Mouse (Mus musculus) thymus, postnatal 10 days (tissue): ENCODE measurements around the gene Olfr1201.

Source experiments
- DNase-seq, 2 experiments: peaks; one replicate each; pipeline ENCODE4 v3.0.0; 2021; ENCODE audit warnings: low spot score in 2 of 2

Olfr1201 gene

DNA sequence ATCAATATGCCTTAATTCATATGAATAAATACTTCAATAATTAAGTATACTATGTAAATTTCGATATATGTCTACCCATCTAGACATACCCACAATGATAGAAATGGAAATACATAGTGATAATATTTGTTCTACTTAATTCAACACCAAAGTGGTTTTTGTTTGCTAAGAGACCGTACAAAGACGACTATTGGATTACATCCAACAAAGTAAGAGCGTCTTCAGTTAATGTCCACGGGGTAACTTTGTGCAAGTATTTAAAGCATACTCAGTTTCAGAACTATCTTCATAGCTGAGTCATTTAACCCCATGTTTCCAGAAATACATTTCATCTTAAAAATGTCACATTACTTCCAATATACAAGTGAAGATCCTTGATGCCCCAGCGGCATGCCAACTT is at the start of gene Olfr1201:
Gene Olfr1201 (plus strand): TSS at position 301 of the 400 bp plus-strand sequence.
- DNase-seq = no peak

DNA sequence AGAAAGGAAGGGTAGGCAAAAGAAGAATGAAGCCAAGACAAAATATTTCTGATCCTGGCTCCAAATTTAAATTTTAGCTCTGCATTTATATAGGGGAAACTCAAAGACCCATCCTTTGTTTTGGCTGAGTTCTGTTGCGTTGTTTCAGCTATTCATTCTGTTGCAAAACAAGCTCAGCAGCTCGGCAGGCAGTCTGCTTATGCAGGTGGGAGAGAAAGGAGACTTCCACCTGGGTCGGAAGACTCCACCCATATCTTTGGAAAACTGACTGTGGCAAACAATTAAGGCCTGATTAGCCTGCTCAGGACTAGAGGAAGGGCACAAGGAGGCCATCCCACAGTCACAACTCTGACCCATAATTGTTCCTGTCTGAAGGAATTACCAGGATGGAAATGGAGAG is 49.5 kb upstream of the Olfr1201 start:
- DNase-seq = no peak

DNA sequence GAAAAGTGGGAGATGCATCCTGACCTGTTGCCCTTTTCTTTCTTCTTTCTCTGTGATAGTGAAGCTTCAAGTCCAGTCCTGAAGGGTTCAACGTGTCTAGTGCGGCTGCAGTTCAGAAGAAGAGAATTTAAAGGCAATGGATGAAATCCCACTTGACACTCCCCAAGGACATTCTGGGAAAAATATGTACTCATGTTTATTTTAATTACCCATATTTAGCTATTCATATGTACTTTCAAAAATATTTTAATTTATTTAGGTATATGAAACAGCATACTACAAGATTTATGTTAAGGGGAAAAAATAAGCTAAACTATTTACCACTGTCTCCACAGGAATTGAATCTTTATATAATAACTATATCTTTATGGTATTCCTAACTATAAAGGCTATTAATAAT is 41.6 kb upstream of the Olfr1201 start, which contains the start of gene Olfr1198:
Gene Olfr1198 (minus strand): TSS at position 101 of the 400 bp plus-strand sequence.
- DNase-seq = no peak

DNA sequence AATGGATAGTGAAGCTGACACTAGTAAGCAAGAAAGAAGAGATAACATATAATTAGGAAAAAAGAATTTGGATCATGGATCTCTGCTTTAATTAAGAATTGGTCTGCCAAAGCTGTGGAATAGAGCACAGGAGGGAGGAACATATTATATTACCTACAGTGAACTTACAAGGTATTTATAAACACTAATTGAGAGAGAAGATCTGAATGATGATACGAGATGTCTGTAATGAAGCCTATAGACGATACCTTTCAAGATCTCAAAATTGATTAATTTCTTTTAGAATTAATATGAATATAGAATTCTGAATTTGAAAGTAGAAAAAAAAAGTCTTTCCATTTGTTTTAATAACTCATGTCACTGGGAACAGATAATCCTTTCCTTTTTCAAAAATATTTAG is 32.5 kb upstream of the Olfr1201 start, which contains the start of gene Olfr1199:
Gene Olfr1199 (minus strand): TSS at position 101 of the 400 bp plus-strand sequence.
- DNase-seq = no peak

DNA sequence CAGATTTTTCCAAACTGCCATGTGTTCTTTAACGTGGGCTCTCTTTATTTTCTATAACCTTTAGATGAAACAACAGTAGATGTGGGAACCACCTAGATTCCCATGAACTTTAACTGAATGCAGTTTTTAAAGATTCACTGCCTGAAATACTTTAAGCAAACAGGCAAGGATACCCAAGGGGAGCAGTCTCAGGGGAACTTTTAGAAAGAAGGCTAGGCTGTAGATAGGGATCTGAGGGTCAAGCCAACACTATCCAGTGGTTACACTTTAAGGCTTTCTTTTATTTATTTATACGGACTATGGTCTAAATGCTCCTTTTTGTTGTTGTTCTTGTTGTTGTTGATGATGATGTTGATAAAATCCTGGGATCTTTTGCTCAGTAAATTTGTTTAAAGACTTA is 22.4 kb upstream of the Olfr1201 start, which contains the start of gene Olfr1200:
Gene Olfr1200 (minus strand): TSS at position 101 of the 400 bp plus-strand sequence.
- no peak for DNase-seq

DNA sequence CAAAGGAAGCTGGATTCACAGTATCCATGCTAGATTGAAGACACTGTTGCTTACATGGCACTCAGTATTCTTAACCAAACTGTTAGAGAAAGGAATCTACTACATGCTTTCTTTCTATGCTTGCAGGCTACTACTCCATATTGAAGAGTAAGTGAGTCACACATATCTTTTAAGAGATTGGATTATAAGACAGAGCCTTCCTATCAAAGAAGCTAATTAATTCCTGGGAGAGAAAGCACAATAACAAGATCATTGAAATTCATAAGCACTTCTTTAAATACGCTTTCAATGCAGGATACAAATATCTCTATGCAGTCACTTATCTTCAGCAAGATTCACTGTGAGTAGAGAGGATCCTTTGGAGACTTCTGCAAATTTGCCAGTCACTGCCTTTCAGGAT is 21.4 kb downstream of the Olfr1201 start, which contains the start of gene Olfr1202:
Gene Olfr1202 (plus strand): TSS at position 301 of the 400 bp plus-strand sequence.
- DNase-seq = no peak

DNA sequence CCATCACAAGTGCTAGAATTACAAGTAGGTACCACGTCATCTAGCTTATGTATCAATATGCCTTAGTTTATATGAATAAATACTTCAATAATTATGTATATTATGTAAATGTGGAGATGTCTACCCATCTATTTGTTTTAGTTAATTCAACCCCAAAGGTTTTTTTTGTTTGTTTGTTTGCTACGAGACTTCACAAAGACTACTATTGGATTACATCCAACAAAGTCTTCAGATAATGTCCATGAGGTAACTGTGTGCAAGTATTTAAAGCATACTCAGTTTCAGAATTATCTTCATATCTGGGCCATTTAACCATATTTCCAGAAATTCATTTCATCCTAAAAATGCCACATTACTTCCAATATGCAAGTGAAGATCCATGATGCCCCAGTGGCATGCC is 36.6 kb downstream of the Olfr1201 start, which contains the start of gene Olfr1205:
Gene Olfr1205 (plus strand): TSS at position 301 of the 400 bp plus-strand sequence.
- no peak for DNase-seq

DNA sequence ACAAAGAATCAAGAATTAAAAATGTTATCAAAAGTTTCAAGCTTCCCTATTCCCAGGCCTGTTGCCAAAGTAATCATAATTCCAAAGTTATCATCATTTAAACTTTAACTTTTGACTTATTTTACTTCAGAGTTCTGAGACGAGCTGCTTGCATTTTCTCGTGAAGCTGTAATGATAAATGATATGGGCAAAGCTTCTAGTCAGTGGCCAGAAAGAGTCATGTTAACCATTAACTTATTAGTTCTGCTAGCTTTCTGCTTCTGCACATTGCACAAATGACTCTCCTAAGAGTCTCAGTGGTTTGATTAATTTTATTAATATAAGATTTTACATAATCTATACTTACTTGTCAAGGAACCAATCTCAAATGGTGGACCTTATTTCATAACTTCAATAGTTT is 45.6 kb downstream of the Olfr1201 start:
- DNase-seq = no peak
